Mouse (Mus musculus): ENCODE data around the gene Vac14. TPM values are rescaled to one million over a fixed set of nuclear protein-coding genes. Genes with fewer than 3 reads are reported as not detected.
"Not testable (repeated sequence)": the region's sequence is repeated elsewhere in the genome, so short reads cannot be mapped to it uniquely, and the experiment has no call there.

Gene Vac14
- polyA plus RNA-seq, 1 experiment from 2014 or later = 17.7 TPM

- H3K4me1 ChIP-seq (ENCODE audit: control insufficient read depth, insufficient read depth, low read length) = peaks cover 11% of the 10 kb centered on the region; the same call in 1 of the 2 replicates
- 0 out of 2 replicates have a peak overlapping the region, but pooled peaks have one; percentile 36 for H3K27ac ChIP-seq (replicated peaks; ENCODE audit: low read depth, low read length)
- H3K4me3 ChIP-seq (ENCODE audit: low read depth, low read length) = no peak overlapping the region
- H3K36me3 ChIP-seq (ENCODE audit: control insufficient read depth, insufficient read depth, low read length) = 0 out of 2 replicates have a peak, but pooled peaks cover 4% of the 10 kb centered on the region
- WGBS = 75% methylated on average over 3 of the region's 3 CpGs
- H3K4me2 ChIP-seq (ENCODE audit: low read depth, low read length) = no peak overlapping the region
- H3K27me3 ChIP-seq (replicated peaks; ENCODE audit: control insufficient read depth, insufficient read depth, low read length) = no peaks in the 10 kb centered on the region
- no peaks in the 10 kb centered on the region for H3K9me3 ChIP-seq (ENCODE audit: control insufficient read depth, low read length)
- ATAC-seq (ENCODE audit: low read depth) (peak; percentile 21; the same call in 1 of the 2 replicates), DNase-seq (ENCODE audit: low spot score) (peak; percentile 47)
- no peak overlapping the region for H3K9ac ChIP-seq (ENCODE audit: low read depth, low read length)
Measured at GRCm38 (mm10) chr8:110665000-110665399, 46.6 kb downstream of the Vac14 start.

- ATAC-seq (ENCODE audit: low read depth); DNase-seq (ENCODE audit: low spot score): not testable (repeated sequence)
Measured at GRCm38 (mm10) chr8:110667590-110668177, 49.3 kb downstream of the Vac14 start.

GRCm38 (mm10) chr8:110669932-110670628, 51.7 kb downstream of the Vac14 start:
- WGBS = 65% methylated on average over 8 of the region's 8 CpGs
- ATAC-seq (ENCODE audit: low read depth) (no peak), DNase-seq (ENCODE audit: low spot score) (no peak)
- peaks cover 10% of the 10 kb centered on the region for H3K4me1 ChIP-seq (ENCODE audit: control insufficient read depth, insufficient read depth, low read length)
- no peaks in the 10 kb centered on the region for H3K9me3 ChIP-seq (ENCODE audit: control insufficient read depth, low read length)
- no peaks in the 10 kb centered on the region for H3K27me3 ChIP-seq (replicated peaks; ENCODE audit: control insufficient read depth, insufficient read depth, low read length)
- 0 out of 2 replicates have a peak, but pooled peaks cover 5% of the 10 kb centered on the region for H3K36me3 ChIP-seq (ENCODE audit: control insufficient read depth, insufficient read depth, low read length)
- H3K9ac ChIP-seq (ENCODE audit: low read depth, low read length) = no peak overlapping the region
- H3K4me2 ChIP-seq (ENCODE audit: low read depth, low read length) = no peak overlapping the region
- H3K4me3 ChIP-seq (ENCODE audit: low read depth, low read length) = no peak overlapping the region
- H3K27ac ChIP-seq (replicated peaks; ENCODE audit: low read depth, low read length) = no peak overlapping the region

More at GRCm38 (mm10) chr8:110667590-110668177, 49.3 kb downstream of the Vac14 start:
- H3K9ac ChIP-seq (ENCODE audit: low read depth, low read length); H3K36me3 ChIP-seq (ENCODE audit: control insufficient read depth, insufficient read depth, low read length); H3K27ac ChIP-seq (replicated peaks; ENCODE audit: low read depth, low read length); H3K4me2 ChIP-seq (ENCODE audit: low read depth, low read length); H3K27me3 ChIP-seq (replicated peaks; ENCODE audit: control insufficient read depth, insufficient read depth, low read length); H3K4me3 ChIP-seq (ENCODE audit: low read depth, low read length); H3K9me3 ChIP-seq (ENCODE audit: control insufficient read depth, low read length): not testable (repeated sequence)
- WGBS = 87% methylated on average over 6 of the region's 8 CpGs
- peaks cover 21% of the 10 kb centered on the region for H3K4me1 ChIP-seq (ENCODE audit: control insufficient read depth, insufficient read depth, low read length)

GRCm38 (mm10) chr8:110671309-110671708, 52.9 kb downstream of the Vac14 start:
- H3K4me3 ChIP-seq (ENCODE audit: low read depth, low read length) = no peak overlapping the region
- ATAC-seq (ENCODE audit: low read depth) (peak; percentile 70), DNase-seq (ENCODE audit: low spot score) (peak; percentile 92)
- peak overlapping the region; percentile 68 for H3K27ac ChIP-seq (replicated peaks; ENCODE audit: low read depth, low read length)
- 67% methylated on average over 6 of the region's 6 CpGs for WGBS
- no peak overlapping the region for H3K9ac ChIP-seq (ENCODE audit: low read depth, low read length)
- no peaks in the 10 kb centered on the region for H3K27me3 ChIP-seq (replicated peaks; ENCODE audit: control insufficient read depth, insufficient read depth, low read length)
- H3K4me2 ChIP-seq (ENCODE audit: low read depth, low read length) = no peak overlapping the region
- peaks cover 13% of the 10 kb centered on the region for H3K4me1 ChIP-seq (ENCODE audit: control insufficient read depth, insufficient read depth, low read length)
- H3K36me3 ChIP-seq (ENCODE audit: control insufficient read depth, insufficient read depth, low read length) = 0 out of 2 replicates have a peak, but pooled peaks cover 11% of the 10 kb centered on the region
- H3K9me3 ChIP-seq (ENCODE audit: control insufficient read depth, low read length) = no peaks in the 10 kb centered on the region

GRCm38 (mm10) chr8:110672133-110672532, 53.7 kb downstream of the Vac14 start:
- H3K4me2 ChIP-seq (ENCODE audit: low read depth, low read length) = no peak overlapping the region
- ATAC-seq (ENCODE audit: low read depth) = no peak
- no peak for DNase-seq (ENCODE audit: low spot score)
- 0 out of 2 replicates have a peak, but pooled peaks cover 11% of the 10 kb centered on the region for H3K36me3 ChIP-seq (ENCODE audit: control insufficient read depth, insufficient read depth, low read length)
- H3K9me3 ChIP-seq (ENCODE audit: control insufficient read depth, low read length) = no peaks in the 10 kb centered on the region
- no peak overlapping the region for H3K9ac ChIP-seq (ENCODE audit: low read depth, low read length)
- no peak overlapping the region for H3K4me3 ChIP-seq (ENCODE audit: low read depth, low read length)
- peak overlapping the region; percentile 68; the same call in 1 of the 2 replicates for H3K27ac ChIP-seq (replicated peaks; ENCODE audit: low read depth, low read length)
- peaks cover 20% of the 10 kb centered on the region for H3K4me1 ChIP-seq (ENCODE audit: control insufficient read depth, insufficient read depth, low read length)
- H3K27me3 ChIP-seq (replicated peaks; ENCODE audit: control insufficient read depth, insufficient read depth, low read length) = no peaks in the 10 kb centered on the region
- whole genome bisulfite sequencing = 80% methylated on average over 2 of the region's 2 CpGs

GRCm38 (mm10) chr8:110673168-110673567, 54.8 kb downstream of the Vac14 start:
- Histone ChIP-seq H3K27me3 (replicated peaks; ENCODE audit: control insufficient read depth, insufficient read depth, low read length) (no peaks in the 10 kb centered on the region), H3K9me3 (ENCODE audit: control insufficient read depth, low read length) (no peaks in the 10 kb centered on the region), H3K4me3 (ENCODE audit: low read depth, low read length) (no peak overlapping the region), H3K4me2 (ENCODE audit: low read depth, low read length) (no peak overlapping the region), H3K27ac (replicated peaks; ENCODE audit: low read depth, low read length) (peak overlapping the region; percentile 16; the same call in 1 of the 2 replicates), H3K9ac (ENCODE audit: low read depth, low read length) (no peak overlapping the region), H3K36me3 (ENCODE audit: control insufficient read depth, insufficient read depth, low read length) (0 out of 2 replicates have a peak, but pooled peaks cover 11% of the 10 kb centered on the region), H3K4me1 (ENCODE audit: control insufficient read depth, insufficient read depth, low read length) (peaks cover 30% of the 10 kb centered on the region)
- no peak for ATAC-seq (ENCODE audit: low read depth)
- 50% methylated on average over 2 of the region's 2 CpGs for WGBS
- no peak for DNase-seq (ENCODE audit: low spot score)

GRCm38 (mm10) chr8:110674589-110674988, 56.2 kb downstream of the Vac14 start:
- H3K27me3 ChIP-seq (replicated peaks; ENCODE audit: control insufficient read depth, insufficient read depth, low read length) = no peaks in the 10 kb centered on the region
- WGBS = 85% methylated on average over 1 of the region's 1 CpGs

GRCm38 (mm10) chr8:110676702-110677101, 58.3 kb downstream of the Vac14 start:
- no peaks in the 10 kb centered on the region for H3K27me3 ChIP-seq (replicated peaks; ENCODE audit: control insufficient read depth, insufficient read depth, low read length)
- peak overlapping the region; percentile 87 for H3K27ac ChIP-seq (replicated peaks; ENCODE audit: low read depth, low read length)
- no peak overlapping the region for H3K4me3 ChIP-seq (ENCODE audit: low read depth, low read length)
- ATAC-seq (ENCODE audit: low read depth) = peak; percentile 95
- 0 out of 2 replicates have a peak, but pooled peaks cover 16% of the 10 kb centered on the region for H3K36me3 ChIP-seq (ENCODE audit: control insufficient read depth, insufficient read depth, low read length)
- H3K4me2 ChIP-seq (ENCODE audit: low read depth, low read length) = no peak overlapping the region
- H3K4me1 ChIP-seq (ENCODE audit: control insufficient read depth, insufficient read depth, low read length) = peaks cover 24% of the 10 kb centered on the region
- H3K9me3 ChIP-seq (ENCODE audit: control insufficient read depth, low read length) = no peaks in the 10 kb centered on the region
- WGBS = 33% methylated on average over 5 of the region's 5 CpGs
- H3K9ac ChIP-seq (ENCODE audit: low read depth, low read length) = no peak overlapping the region
- DNase-seq (ENCODE audit: low spot score) = peak; percentile 95

More at GRCm38 (mm10) chr8:110674589-110674988, 56.2 kb downstream of the Vac14 start:
- no peaks in the 10 kb centered on the region for H3K9me3 ChIP-seq (ENCODE audit: control insufficient read depth, low read length)
- no peak overlapping the region for H3K9ac ChIP-seq (ENCODE audit: low read depth, low read length)
- no peak overlapping the region for H3K4me2 ChIP-seq (ENCODE audit: low read depth, low read length)
- H3K4me1 ChIP-seq (ENCODE audit: control insufficient read depth, insufficient read depth, low read length) = peaks cover 33% of the 10 kb centered on the region
- H3K4me3 ChIP-seq (ENCODE audit: low read depth, low read length) = no peak overlapping the region
- H3K36me3 ChIP-seq (ENCODE audit: control insufficient read depth, insufficient read depth, low read length) = 0 out of 2 replicates have a peak, but pooled peaks cover 15% of the 10 kb centered on the region
- ATAC-seq (ENCODE audit: low read depth) = no peak
- no peak overlapping the region for H3K27ac ChIP-seq (replicated peaks; ENCODE audit: low read depth, low read length)
- no peak for DNase-seq (ENCODE audit: low spot score)
